Mouse (Mus musculus): ENCODE results near the gene Gapvd1. TPM values are rescaled to one million over a fixed set of nuclear protein-coding genes. Genes with fewer than 3 reads are reported as not detected.
"Not testable (repeated sequence)": the region's sequence is repeated elsewhere in the genome, so short reads cannot be mapped to it uniquely, and the experiment has no call there.

Gapvd1 gene
- 37.1 and 39.0 TPM in 2 replicates for polyA plus RNA-seq (2015; fragmentation: Nextera tagmentation; extraction: Ambion mirVana)

- H3K4me2 ChIP-seq (ENCODE audit: low read depth, low read length), result peak within 1 kb of the TSS; percentile 84
- peaks cover 20% of the 10 kb centered on the region for H3K4me1 ChIP-seq (ENCODE audit: insufficient read depth)
- H3K9ac ChIP-seq (replicated peaks), result peak within 1 kb of the TSS; percentile 97
- no peaks in the 10 kb centered on the region for H3K36me3 ChIP-seq (replicated peaks; ENCODE audit: insufficient read depth, low read length)
- under 1% methylated on average over 14 of the region's 14 CpGs for WGBS (ENCODE audit: insufficient replicate concordance)
- H3K9me3 ChIP-seq (ENCODE audit: low read length), result no peaks in the 10 kb centered on the region
- no peaks in the 10 kb centered on the region for H3K27me3 ChIP-seq (ENCODE audit: insufficient read depth, low read length)
- peak; percentile 62 for DNase-seq
- ATAC-seq, result no peak
- peak within 1 kb of the TSS; percentile 97 for H3K27ac ChIP-seq (ENCODE audit: low read depth)
- peak within 1 kb of the TSS; percentile 81 for H3K4me3 ChIP-seq (ENCODE audit: low read depth, low read length)
- TF ChIP-seq EP300 (IDR thresholded peaks at IDR 0.05; ENCODE audit: low read depth), result no peak
- TF ChIP-seq CTCF (IDR thresholded peaks at IDR 0.05; ENCODE audit: low read depth), result no peak
Observed at GRCm38 (mm10) chr2:34754551-34755358, at the start of gene Gapvd1. Gapvd1 (minus strand) TSS chr2:34755232.

GRCm38 (mm10) chr2:34804815-34805214 lies 49.8 kb upstream of the Gapvd1 start:
- H3K9me3 ChIP-seq (ENCODE audit: low read length), result no peaks in the 10 kb centered on the region
- H3K9ac ChIP-seq (replicated peaks), result no peak overlapping the region
- WGBS (ENCODE audit: insufficient replicate concordance), result 44% methylated on average over 1 of the region's 1 CpGs
- peaks cover 45% of the 10 kb centered on the region for H3K36me3 ChIP-seq (replicated peaks; ENCODE audit: insufficient read depth, low read length)
- H3K27ac ChIP-seq (ENCODE audit: low read depth), result peak overlapping the region; percentile 53
- no peaks in the 10 kb centered on the region for H3K27me3 ChIP-seq (ENCODE audit: insufficient read depth, low read length)
- H3K4me1 ChIP-seq (ENCODE audit: insufficient read depth), result peaks cover 41% of the 10 kb centered on the region
- peak; percentile 39 for ATAC-seq
- peak; percentile 87 for TF ChIP-seq EP300 (IDR thresholded peaks at IDR 0.05; ENCODE audit: low read depth)
- TF ChIP-seq CTCF (IDR thresholded peaks at IDR 0.05; ENCODE audit: low read depth), result no peak
- DNase-seq, result peak; percentile 27
- 0 out of 2 replicates have a peak overlapping the region, but pooled peaks have one; percentile 79 for H3K4me3 ChIP-seq (ENCODE audit: low read depth, low read length)
- peak overlapping the region; percentile 63 for H3K4me2 ChIP-seq (ENCODE audit: low read depth, low read length)

GRCm38 (mm10) chr2:34804172-34804571 lies 49.1 kb upstream of the Gapvd1 start:
- 90% methylated on average over 2 of the region's 2 CpGs for WGBS (ENCODE audit: insufficient replicate concordance)
- Histone ChIP-seq H3K27me3 (ENCODE audit: insufficient read depth, low read length) (no peaks in the 10 kb centered on the region), H3K4me1 (ENCODE audit: insufficient read depth) (peaks cover 37% of the 10 kb centered on the region), H3K4me3 (ENCODE audit: low read depth, low read length) (peak overlapping the region; percentile 79), H3K36me3 (replicated peaks; ENCODE audit: insufficient read depth, low read length) (peaks cover 41% of the 10 kb centered on the region), H3K27ac (ENCODE audit: low read depth) (peak overlapping the region; percentile 53), H3K9ac (replicated peaks) (peak overlapping the region; percentile 39; the same call in 1 of the 2 replicates), H3K4me2 (ENCODE audit: low read depth, low read length) (peak overlapping the region; percentile 63), H3K9me3 (ENCODE audit: low read length) (no peaks in the 10 kb centered on the region)
- ATAC-seq, result no peak
- no peak for TF ChIP-seq EP300 (IDR thresholded peaks at IDR 0.05; ENCODE audit: low read depth)
- TF ChIP-seq CTCF (IDR thresholded peaks at IDR 0.05; ENCODE audit: low read depth), result no peak
- no peak for DNase-seq

GRCm38 (mm10) chr2:34803746-34804145 lies 48.7 kb upstream of the Gapvd1 start:
- 72% methylated on average over 3 of the region's 3 CpGs for WGBS (ENCODE audit: insufficient replicate concordance)
- TF ChIP-seq EP300 (IDR thresholded peaks at IDR 0.05; ENCODE audit: low read depth) (no peak), CTCF (IDR thresholded peaks at IDR 0.05; ENCODE audit: low read depth) (no peak)
- H3K4me1 ChIP-seq (ENCODE audit: insufficient read depth), result peaks cover 40% of the 10 kb centered on the region
- no peaks in the 10 kb centered on the region for H3K9me3 ChIP-seq (ENCODE audit: low read length)
- no peaks in the 10 kb centered on the region for H3K27me3 ChIP-seq (ENCODE audit: insufficient read depth, low read length)
- DNase-seq (no peak), ATAC-seq (no peak)
- peaks cover 37% of the 10 kb centered on the region for H3K36me3 ChIP-seq (replicated peaks; ENCODE audit: insufficient read depth, low read length)
- H3K27ac ChIP-seq (ENCODE audit: low read depth), result peak overlapping the region; percentile 1; the same call in 1 of the 2 replicates
- peak overlapping the region; percentile 63 for H3K4me2 ChIP-seq (ENCODE audit: low read depth, low read length)
- peak overlapping the region; percentile 79 for H3K4me3 ChIP-seq (ENCODE audit: low read depth, low read length)
- H3K9ac ChIP-seq (replicated peaks), result peak overlapping the region; percentile 52

GRCm38 (mm10) chr2:34802565-34803245 lies 47.7 kb upstream of the Gapvd1 start:
- TF ChIP-seq CTCF (IDR thresholded peaks at IDR 0.05; ENCODE audit: low read depth), result peak; percentile 11; the same call in 1 of the 2 replicates
- H3K27ac ChIP-seq (ENCODE audit: low read depth), result peak overlapping the region; percentile 98
- H3K9me3 ChIP-seq (ENCODE audit: low read length); H3K27me3 ChIP-seq (ENCODE audit: insufficient read depth, low read length): not testable (repeated sequence)
- H3K9ac ChIP-seq (replicated peaks), result peak overlapping the region; percentile 95
- DNase-seq, result peak; percentile 36
- peak; percentile 40 for ATAC-seq
- peak overlapping the region; percentile 63 for H3K4me2 ChIP-seq (ENCODE audit: low read depth, low read length)
- under 1% methylated on average over 30 of the region's 32 CpGs for WGBS (ENCODE audit: insufficient replicate concordance)
- H3K4me1 ChIP-seq (ENCODE audit: insufficient read depth), result peaks cover 35% of the 10 kb centered on the region
- H3K4me3 ChIP-seq (ENCODE audit: low read depth, low read length), result peak overlapping the region; percentile 79
- H3K36me3 ChIP-seq (replicated peaks; ENCODE audit: insufficient read depth, low read length), result peaks cover 28% of the 10 kb centered on the region

Data from liver, postnatal 0 days (tissue).